Mouse (Mus musculus) liver, adult 2 months (tissue): ENCODE measurements around the gene Ephb3. TPM values are rescaled to one million over a fixed set of nuclear protein-coding genes. Genes with fewer than 3 reads are reported as not detected.

Source experiments
- DNase-seq: peaks from one replicate; pipeline ENCODE4 v3.0.0-alpha.2; 2011; ENCODE audit warnings: low read depth, low spot score; ENCODE audit errors: extremely low read depth
- H3K27ac ChIP-seq: fragments of 200-500 bp; replicated peaks from 2 replicates; pipeline ENCODE4 v1.5.1; 2012; ENCODE audit warnings: low read depth, mild to moderate bottlenecking, control low read depth, inconsistent platforms, low read length; ENCODE audit not compliant: insufficient read depth
- H3K27me3 ChIP-seq: fragments of 200-500 bp; 2 replicates; pipeline ENCODE4 v1.6.1; 2012; ENCODE audit warnings: mild to moderate bottlenecking, moderate library complexity, low read length, inconsistent platforms; ENCODE audit not compliant: control insufficient read depth, insufficient read depth
- H3K36me3 ChIP-seq: fragments of 200-500 bp; 2 replicates; pipeline ENCODE4 v1.6.1; 2012; ENCODE audit warnings: low read length, inconsistent platforms; ENCODE audit not compliant: control insufficient read depth, insufficient read depth
- H3K4me1 ChIP-seq: fragments of 200-500 bp; 2 replicates; pipeline ENCODE4 v1.6.1; 2011; ENCODE audit warnings: low read length; ENCODE audit not compliant: control insufficient read depth, insufficient read depth
- H3K4me3 ChIP-seq: fragments of 200-500 bp; 2 replicates; pipeline ENCODE4 v1.5.1; 2011; ENCODE audit warnings: low read depth, mild to moderate bottlenecking, control low read depth, low read length, moderate library complexity; ENCODE audit not compliant: insufficient read depth
- H3K79me2 ChIP-seq: fragments of 200-500 bp; 2 replicates; pipeline ENCODE4 v1.6.1; 2012; ENCODE audit warnings: inconsistent platforms, mild to moderate bottlenecking, low read length, moderate library complexity; ENCODE audit not compliant: control insufficient read depth, insufficient read depth
- H3K9ac ChIP-seq: fragments of 200-500 bp; 2 replicates; pipeline ENCODE4 v1.6.1; 2012; ENCODE audit warnings: low read depth, mild to moderate bottlenecking, control low read depth, inconsistent platforms, low read length
- CTCF ChIP-seq: fragments of 200-500 bp; IDR thresholded peaks from 2 replicates; pipeline ENCODE4 v1.5.1; 2011; ENCODE audit warnings: low read depth, low read length, control low read depth
- POLR2A ChIP-seq: fragments of 200-500 bp; IDR thresholded peaks from 2 replicates; pipeline ENCODE4 v1.6.1; 2011; ENCODE audit warnings: low read length, control low read depth; ENCODE audit not compliant: insufficient read depth; ENCODE audit errors: extremely low read depth
- WGBS: fragments of 180-500 bp; shearing (Covaris S2); methylation state at CpG from one replicate; pipeline ENCODE4 v1.1.7; 2018; 5-methylcytosine and 5-hydroxymethylcytosine counted together
- polyA plus RNA-seq: library from polyadenylated mRNA; depleted of rRNA; stranded (reverse); fragments of >200 nt; gene quantifications from 2 replicates; pipeline ENCODE4 v1.2.3, GENCODE M21; 2012
- total RNA-seq: library from RNA; depleted of rRNA; stranded (reverse); fragments of >200 nt; gene quantifications from 2 replicates; pipeline ENCODE4 v1.2.3, GENCODE M21; 2014

Gene Ephb3
- total and polyA plus RNA-seq, 2 experiments: 0.44 to 0.83 TPM

DNA sequence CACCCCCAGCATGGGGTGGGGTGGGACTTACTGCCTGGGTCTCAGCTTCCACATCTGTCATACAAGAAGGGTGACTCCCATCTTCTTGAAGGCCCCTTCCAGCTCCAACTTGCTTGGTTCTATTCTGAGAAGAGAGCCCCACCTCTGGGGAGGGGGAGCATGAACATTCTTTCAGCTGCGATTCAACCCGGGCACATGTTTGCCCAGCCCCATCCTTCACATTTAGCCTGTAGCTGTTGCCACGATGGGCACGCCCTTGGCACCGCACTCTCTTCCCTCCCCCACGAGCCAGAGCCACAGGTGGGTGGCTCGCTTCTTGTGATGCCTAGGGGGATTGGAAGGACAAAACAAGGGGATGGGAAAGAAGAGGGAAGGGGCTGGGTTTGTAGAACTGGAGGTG, 40.8 kb downstream of the Ephb3 start:
- Histone ChIP-seq H3K79me2 (no peaks in the 10 kb centered on the region), H3K4me3 (no peak overlapping the region), H3K4me1 (no peaks in the 10 kb centered on the region), H3K27me3 (peaks cover 13% of the 10 kb centered on the region; the same call in 1 of the 2 replicates), H3K9ac (no peak overlapping the region), H3K27ac (no peak overlapping the region), H3K36me3 (no peaks in the 10 kb centered on the region)
- DNase-seq: no peak
- TF ChIP-seq CTCF (no peak), POLR2A (no peak)
- 36% methylated on average over 7 of the region's 7 CpGs for WGBS

DNA sequence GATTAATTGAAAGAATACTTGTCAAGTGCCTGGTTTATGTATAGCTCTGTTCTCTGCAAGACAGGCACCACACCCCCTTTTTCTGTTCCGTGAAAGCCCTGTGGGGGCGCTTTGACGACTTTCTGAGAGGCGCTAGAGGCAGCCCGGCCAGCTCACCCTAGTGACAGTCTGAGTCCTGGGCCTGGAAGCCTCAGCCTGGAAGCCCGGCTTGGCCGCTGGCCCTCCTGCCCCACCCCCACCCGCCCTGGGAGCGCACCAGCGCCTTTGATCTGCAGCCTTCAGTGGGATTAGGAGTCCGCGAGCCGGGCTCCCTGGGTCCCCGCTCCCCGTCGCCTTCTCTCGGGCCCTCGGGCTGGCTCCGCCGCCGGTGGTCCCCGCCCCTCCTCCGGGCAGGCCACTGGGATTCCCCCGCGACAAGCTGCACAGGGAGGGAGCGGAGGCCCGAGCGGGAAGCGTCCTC, 41.4 kb downstream of the Ephb3 start:
- H3K27me3 ChIP-seq: peaks cover 13% of the 10 kb centered on the region; the same call in 1 of the 2 replicates
- H3K9ac ChIP-seq: peak overlapping the region; percentile 43; the same call in 1 of the 2 replicates

DNA sequence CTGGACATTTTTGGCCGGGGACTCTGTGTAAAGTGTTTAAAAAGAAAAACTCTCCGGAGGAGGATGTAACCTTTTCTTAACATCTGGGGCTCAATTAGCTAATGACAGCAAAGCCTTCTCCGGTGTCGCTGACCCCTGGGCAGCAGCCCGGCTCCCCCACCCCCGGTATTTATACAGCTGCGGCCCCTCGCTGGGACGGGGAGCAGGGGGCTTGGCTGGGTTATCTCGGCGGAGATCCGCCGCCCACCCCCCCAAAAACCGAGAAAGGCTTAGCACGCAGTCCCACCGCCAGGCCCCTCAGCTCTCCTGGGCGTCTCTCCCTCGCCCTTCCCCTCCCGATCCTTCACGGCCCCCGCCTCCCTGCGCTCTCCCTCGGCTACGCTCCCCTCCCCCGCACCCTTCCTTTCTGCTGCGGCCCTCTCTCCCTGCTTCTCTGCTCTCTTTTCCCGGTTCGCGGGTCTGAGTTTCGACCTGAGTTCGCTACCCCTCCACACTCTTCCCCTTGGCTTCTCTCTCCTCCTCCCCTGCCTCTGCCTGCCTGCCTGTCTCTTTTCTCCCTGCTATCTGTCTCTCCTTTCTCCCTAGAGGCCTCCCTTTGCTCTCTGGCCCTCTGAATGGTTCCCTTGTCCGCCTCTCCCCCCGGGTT, 42.0 kb downstream of the Ephb3 start:
- DNase-seq: no peak

More for the DNA sequence above, 41.4 kb downstream of the Ephb3 start:
- no peak for TF ChIP-seq POLR2A
- peak; percentile 57 for TF ChIP-seq CTCF
- peak overlapping the region; percentile 50 for H3K4me3 ChIP-seq
- H3K4me1 ChIP-seq: no peaks in the 10 kb centered on the region
- 2% methylated on average over 29 of the region's 29 CpGs for WGBS
- H3K27ac ChIP-seq: no peak overlapping the region
- DNase-seq: peak; percentile 44
- H3K36me3 ChIP-seq: no peaks in the 10 kb centered on the region
- H3K79me2 ChIP-seq: no peaks in the 10 kb centered on the region

DNA sequence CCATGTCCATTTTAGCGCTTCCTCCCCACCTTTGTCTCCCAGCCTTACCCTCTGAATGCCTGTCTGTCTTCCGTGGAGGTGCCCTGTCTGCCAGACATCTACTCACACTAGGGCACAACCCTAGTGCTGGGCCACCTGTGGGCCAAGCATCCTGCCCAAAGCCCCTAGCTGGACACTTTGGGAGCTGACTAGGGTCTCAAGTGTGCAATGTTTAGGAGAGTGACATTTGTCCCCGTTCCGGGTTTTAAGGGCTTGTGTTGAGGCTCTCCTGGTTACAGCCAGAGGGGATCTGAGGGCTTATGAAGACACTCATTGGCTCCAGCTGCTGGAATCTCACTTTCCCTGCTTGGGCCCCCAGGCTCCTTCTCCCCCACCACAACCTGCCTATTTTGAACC, 42.5 kb downstream of the Ephb3 start:
- H3K27ac ChIP-seq: no peak overlapping the region
- peaks cover 13% of the 10 kb centered on the region; the same call in 1 of the 2 replicates for H3K27me3 ChIP-seq
- H3K4me3 ChIP-seq: no peak overlapping the region
- no peak overlapping the region for H3K9ac ChIP-seq
- H3K4me1 ChIP-seq: no peaks in the 10 kb centered on the region
- WGBS: 35% methylated on average over 4 of the region's 4 CpGs
- TF ChIP-seq POLR2A (no peak), CTCF (no peak)
- H3K36me3 ChIP-seq: no peaks in the 10 kb centered on the region
- H3K79me2 ChIP-seq: no peaks in the 10 kb centered on the region
- no peak for DNase-seq

More for the DNA sequence above, 42.0 kb downstream of the Ephb3 start:
- 9% methylated on average over 32 of the region's 33 CpGs for WGBS
- Histone ChIP-seq H3K4me1 (no peaks in the 10 kb centered on the region), H3K36me3 (no peaks in the 10 kb centered on the region), H3K27ac (no peak overlapping the region), H3K4me3 (peak overlapping the region; percentile 50; the same call in 1 of the 2 replicates), H3K79me2 (no peaks in the 10 kb centered on the region), H3K27me3 (peaks cover 13% of the 10 kb centered on the region; the same call in 1 of the 2 replicates), H3K9ac (peak overlapping the region; percentile 43; the same call in 1 of the 2 replicates)
- TF ChIP-seq POLR2A (no peak), CTCF (no peak)

DNA sequence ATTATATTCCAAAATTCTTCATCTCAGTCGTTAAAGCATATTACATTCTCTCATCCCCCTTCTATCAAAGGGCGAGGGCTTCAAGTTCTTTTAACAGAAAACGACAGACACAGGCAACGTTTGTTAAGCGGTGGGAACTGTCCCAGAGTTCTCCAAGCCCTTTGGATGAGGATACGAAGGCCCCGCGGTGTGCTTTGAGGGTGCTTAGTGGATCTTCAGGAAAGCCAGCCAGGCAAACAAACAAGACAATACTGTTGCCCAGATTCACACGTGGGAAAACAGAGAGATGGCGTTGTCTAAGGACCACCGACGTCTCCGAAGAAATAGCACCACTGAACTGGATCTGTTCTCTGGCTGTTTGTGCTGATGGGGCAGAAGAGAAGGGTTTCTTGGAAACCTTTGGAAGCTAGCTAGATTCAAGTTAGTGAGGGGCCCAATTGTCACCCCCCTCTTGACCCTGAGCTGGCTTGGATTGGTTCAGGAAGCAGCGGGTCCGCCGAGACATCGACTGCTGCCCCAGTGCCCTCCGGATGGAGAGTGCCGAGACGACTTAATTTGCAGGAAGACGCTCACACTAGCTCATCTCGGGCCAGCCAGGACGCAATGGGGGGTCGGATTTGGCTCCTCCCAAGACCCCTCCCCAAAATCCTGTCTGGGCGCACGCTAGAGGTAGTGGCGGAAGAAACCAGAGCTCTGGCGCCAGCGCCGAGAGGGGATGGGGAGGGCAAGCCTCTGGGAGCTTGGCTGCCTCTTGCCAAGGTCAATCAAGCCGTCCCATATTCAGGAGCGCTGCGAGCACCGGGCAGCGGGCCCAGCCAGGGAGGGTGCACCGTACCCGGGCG, 43.5 kb downstream of the Ephb3 start:
- H3K27me3 ChIP-seq: peaks cover 13% of the 10 kb centered on the region; the same call in 1 of the 2 replicates
- no peaks in the 10 kb centered on the region for H3K79me2 ChIP-seq
- no peaks in the 10 kb centered on the region for H3K4me1 ChIP-seq
- TF ChIP-seq CTCF (no peak), POLR2A (no peak)
- peak; percentile 34 for DNase-seq
- peak overlapping the region; percentile 15; the same call in 1 of the 2 replicates for H3K4me3 ChIP-seq
- no peak overlapping the region for H3K9ac ChIP-seq
- 9% methylated on average over 38 of the region's 38 CpGs for WGBS
- no peak overlapping the region for H3K27ac ChIP-seq
- H3K36me3 ChIP-seq: no peaks in the 10 kb centered on the region
